Mouse (Mus musculus): Measurements from ENCODE around the gene Gm20481.

GRCm38 (mm10) chr17:34946486-34947140 lies 23.1 kb upstream of the Gm20481 start:
- no peak for TF ChIP-seq CTCF (IDR thresholded peaks at IDR 0.05; ENCODE audit: extremely low read depth, insufficient read depth, insufficient read length, insufficient replicate concordance)
- no peak for TF ChIP-seq POLR2A (IDR thresholded peaks at IDR 0.05; ENCODE audit: low read depth, low read length)
